Mouse (Mus musculus) cerebellum, adult 2 months (tissue): ENCODE data around the gene Tlcd2. TPM values are rescaled to one million over a fixed set of nuclear protein-coding genes. Genes with fewer than 3 reads are reported as not detected.

Experiments
- DNase-seq, 2 experiments: peaks; one replicate each; pipeline ENCODE4 v3.0.0; 2021
- H3K27ac ChIP-seq: fragments of 200-500 bp; 2 replicates; pipeline ENCODE4 v1.5.1; 2012; ENCODE audit warnings: low read length, control low read depth, inconsistent platforms; ENCODE audit not compliant: insufficient read depth
- H3K27me3 ChIP-seq: fragments of 200-500 bp; 2 replicates; pipeline ENCODE4 v1.6.1; 2012; ENCODE audit warnings: inconsistent platforms, mild to moderate bottlenecking, low read length, moderate library complexity; ENCODE audit not compliant: control insufficient read depth, insufficient read depth
- H3K4me1 ChIP-seq: fragments of 200-500 bp; 2 replicates; pipeline ENCODE4 v1.6.1; 2011; ENCODE audit warnings: low read length; ENCODE audit not compliant: control insufficient read depth, insufficient read depth
- H3K4me3 ChIP-seq: fragments of 200-500 bp; replicated peaks from 2 replicates; pipeline ENCODE3; 2011; ENCODE audit warnings: mild to moderate bottlenecking, low read depth, low read length, control low read depth; ENCODE audit not compliant: insufficient read depth
- CTCF ChIP-seq: fragments of 200-500 bp; IDR thresholded peaks from 2 replicates; pipeline ENCODE4 v1.5.1; 2011; ENCODE audit warnings: low read depth, mild to moderate bottlenecking, control low read depth, low read length, moderate library complexity, borderline replicate concordance; ENCODE audit not compliant: insufficient read depth
- POLR2A ChIP-seq: fragments of 200-500 bp; IDR thresholded peaks from 2 replicates; pipeline ENCODE4 v1.6.1; 2011; ENCODE audit warnings: low read length, control low read depth, borderline replicate concordance; ENCODE audit not compliant: insufficient read depth
- WGBS: fragments of 180-500 bp; shearing (Covaris S2); methylation state at CpG from one replicate; pipeline ENCODE4 v1.1.7; 2018; 5-methylcytosine and 5-hydroxymethylcytosine counted together
- polyA plus RNA-seq: library from polyadenylated mRNA; depleted of rRNA; stranded (reverse); fragments of >200 nt; gene quantifications from 2 replicates; pipeline ENCODE4 v1.2.3, GENCODE M21; 2012

Gene Tlcd2
- polyA plus RNA-seq, 1 experiment, result 0.56 TPM

- TF ChIP-seq POLR2A, result no peak
- no peak overlapping the region for H3K27ac ChIP-seq
- no peak for DNase-seq
- no peak overlapping the region for H3K4me3 ChIP-seq
- 96% methylated on average over 3 of the region's 3 CpGs for WGBS
- H3K4me1 ChIP-seq, result peaks cover 5% of the 10 kb centered on the region
- H3K27me3 ChIP-seq, result no peaks in the 10 kb centered on the region
Measured at GRCm38 (mm10) chr11:75439951-75440350, 21.6 kb upstream of the Tlcd2 start.

GRCm38 (mm10) chr11:75441034-75441433, 20.5 kb upstream of the Tlcd2 start:
- no peak for DNase-seq
- TF ChIP-seq CTCF (no peak), POLR2A (no peak)
- peaks cover 5% of the 10 kb centered on the region for H3K4me1 ChIP-seq
- no peak overlapping the region for H3K4me3 ChIP-seq
- H3K27me3 ChIP-seq, result no peaks in the 10 kb centered on the region
- no peak overlapping the region for H3K27ac ChIP-seq
- 88% methylated on average over 7 of the region's 7 CpGs for WGBS

- H3K27ac ChIP-seq, result no peak overlapping the region
- 15% methylated on average over 16 of the region's 16 CpGs for WGBS
- H3K27me3 ChIP-seq, result no peaks in the 10 kb centered on the region
- no peak overlapping the region for H3K4me3 ChIP-seq
- DNase-seq, result peak; percentile 51 to 58
- H3K4me1 ChIP-seq, result peaks cover 5% of the 10 kb centered on the region
- TF ChIP-seq CTCF (no peak), POLR2A (no peak)
Measured at GRCm38 (mm10) chr11:75441601-75442000, 19.9 kb upstream of the Tlcd2 start.

GRCm38 (mm10) chr11:75443711-75444110, 17.8 kb upstream of the Tlcd2 start:
- H3K4me3 ChIP-seq, result no peak overlapping the region
- H3K4me1 ChIP-seq, result peaks cover 5% of the 10 kb centered on the region
- no peaks in the 10 kb centered on the region for H3K27me3 ChIP-seq
- no peak for DNase-seq
- TF ChIP-seq POLR2A (no peak), CTCF (no peak)
- no peak overlapping the region for H3K27ac ChIP-seq
- 72% methylated on average over 8 of the region's 8 CpGs for WGBS

GRCm38 (mm10) chr11:75448575-75448974, 12.9 kb upstream of the Tlcd2 start:
- Histone ChIP-seq H3K27me3 (no peaks in the 10 kb centered on the region), H3K27ac (no peak overlapping the region), H3K4me3 (no peak overlapping the region), H3K4me1 (peaks cover 29% of the 10 kb centered on the region)
- TF ChIP-seq CTCF (no peak), POLR2A (no peak)
- WGBS, result 86% methylated on average over 3 of the region's 3 CpGs
- no peak for DNase-seq

- TF ChIP-seq POLR2A (no peak), CTCF (no peak)
- peak; percentile 63 to 66 for DNase-seq
- no peaks in the 10 kb centered on the region for H3K27me3 ChIP-seq
- peaks cover 32% of the 10 kb centered on the region for H3K4me1 ChIP-seq
- H3K27ac ChIP-seq, result no peak overlapping the region
- H3K4me3 ChIP-seq, result no peak overlapping the region
- WGBS, result 24% methylated on average over 7 of the region's 7 CpGs
Measured at GRCm38 (mm10) chr11:75449695-75450094, 11.8 kb upstream of the Tlcd2 start.

GRCm38 (mm10) chr11:75450304-75450908, 11.1 kb upstream of the Tlcd2 start:
- peaks cover 35% of the 10 kb centered on the region for H3K4me1 ChIP-seq
- 81% methylated on average over 8 of the region's 8 CpGs for WGBS
- DNase-seq, result no peak
- no peak overlapping the region for H3K27ac ChIP-seq
- TF ChIP-seq CTCF (no peak), POLR2A (no peak)
- no peak overlapping the region for H3K4me3 ChIP-seq
- H3K27me3 ChIP-seq, result no peaks in the 10 kb centered on the region

GRCm38 (mm10) chr11:75450936-75451335, 10.6 kb upstream of the Tlcd2 start:
- Histone ChIP-seq H3K4me3 (no peak overlapping the region), H3K4me1 (peaks cover 35% of the 10 kb centered on the region), H3K27me3 (no peaks in the 10 kb centered on the region), H3K27ac (no peak overlapping the region)
- 82% methylated on average over 15 of the region's 15 CpGs for WGBS
- TF ChIP-seq POLR2A (no peak), CTCF (no peak)
- DNase-seq, result no peak

GRCm38 (mm10) chr11:75452081-75452480, 9.4 kb upstream of the Tlcd2 start:
- no peaks in the 10 kb centered on the region for H3K27me3 ChIP-seq
- DNase-seq, result no peak
- TF ChIP-seq CTCF (no peak), POLR2A (no peak)
- 86% methylated on average over 8 of the region's 8 CpGs for WGBS
- H3K27ac ChIP-seq, result no peak overlapping the region
- no peak overlapping the region for H3K4me3 ChIP-seq
- H3K4me1 ChIP-seq, result peaks cover 35% of the 10 kb centered on the region
